12 mouse cellular contexts compared by ENCODE assay signal in the genomic region with DNA sequence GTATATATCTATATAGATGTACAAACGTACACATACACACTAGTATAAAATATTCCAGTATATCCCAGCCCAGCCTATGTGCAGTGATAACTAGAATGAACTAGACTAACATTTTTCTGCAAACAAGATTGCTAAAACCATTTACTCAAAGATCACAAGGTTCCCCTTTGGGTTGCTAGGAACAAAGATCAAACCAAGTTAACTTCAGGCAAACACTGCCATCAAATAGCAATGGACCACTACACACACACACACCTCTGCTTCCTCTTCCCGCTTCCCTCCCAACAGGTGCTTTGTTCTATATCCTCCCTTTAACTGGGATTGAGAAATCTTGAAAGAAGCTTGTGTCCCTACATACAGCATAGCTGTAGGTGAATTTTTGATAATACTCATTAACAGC. TPM values are rescaled to one million over a fixed set of nuclear protein-coding genes. Genes with fewer than 3 reads are reported as not detected.
DNase-seq lines count a peak whose midpoint lies in the region; ATAC-seq and TF ChIP-seq lines count a peak whose summit lies in the region.
"Had no signal": no experiment of that assay in that cellular context is flagged by ENCODE, and none has a peak within 500 bp of the region (broad histone marks: within the 10 kb centered on the region; RNA-seq: fewer than 3 reads in every experiment).

No protein-coding gene starts in this region.

- peaks cover 5% of the 10 kb centered on the region for H3K36me3 ChIP-seq in heart, embryonic 12.5 days
- H3K36me3 ChIP-seq in lung, postnatal 0 days (ENCODE audit: insufficient read depth, low read length) = no peaks in the 10 kb centered on the region
- H3K36me3 ChIP-seq in hindbrain, embryonic 15.5 days = no peaks in the 10 kb centered on the region
- H3K36me3 ChIP-seq in midbrain, embryonic 14.5 days (ENCODE audit: control insufficient read depth, insufficient read depth, low read length) = peaks cover 2% of the 10 kb centered on the region; the same call in 1 of the 2 replicates

- H3K27ac ChIP-seq in heart, embryonic 12.5 days (ENCODE audit: poor library complexity, severe bottlenecking) = no peak overlapping the region
- no peak overlapping the region for H3K27ac ChIP-seq in lung, postnatal 0 days (ENCODE audit: low read length)
- no peak overlapping the region for H3K27ac ChIP-seq in hindbrain, embryonic 15.5 days (replicated peaks)
- no peak overlapping the region for H3K27ac ChIP-seq in midbrain, embryonic 14.5 days (replicated peaks; ENCODE audit: low read depth, low read length)
- H3K27ac ChIP-seq in left cerebral cortex, adult 2 months = no peak overlapping the region

- H3K4me1 ChIP-seq in heart, embryonic 12.5 days (replicated peaks) = peaks cover 11% of the 10 kb centered on the region
- H3K4me1 ChIP-seq in lung, postnatal 0 days (ENCODE audit: insufficient read depth, low read depth, low read length) = peaks cover 5% of the 10 kb centered on the region
- peaks cover 34% of the 10 kb centered on the region for H3K4me1 ChIP-seq in hindbrain, embryonic 15.5 days (replicated peaks)
- H3K4me1 ChIP-seq in midbrain, embryonic 14.5 days (ENCODE audit: control insufficient read depth, insufficient read depth, low read length) = peaks cover 19% of the 10 kb centered on the region

- no peak for DNase-seq in heart, postnatal 10 days
- no peak for DNase-seq in lung, postnatal 0 days (ENCODE audit: low spot score)
- no peak for DNase-seq in lung, postnatal 14 days
- DNase-seq in midbrain, embryonic 14.5 days = no peak
- DNase-seq in urinary bladder, adult 18-20 months (ENCODE audit: low spot score in 2 of 2) = no peak
- no peak for DNase-seq in left cerebral cortex, adult 2 months (ENCODE audit: extremely low spot score in 1 of 2, low spot score in 2 of 2)
- DNase-seq: gastrocnemius, postnatal 14 days; kidney, postnatal 14 days; right cerebral cortex, postnatal 4 days had no signal

- H3K4me2 ChIP-seq in heart, embryonic 12.5 days = peak overlapping the region; percentile 40; the same call in 1 of the 2 replicates
- H3K4me2 ChIP-seq in lung, postnatal 0 days (replicated peaks; ENCODE audit: low read depth, low read length) = no peak overlapping the region
- H3K4me2 ChIP-seq in hindbrain, embryonic 15.5 days = peak overlapping the region; percentile 28; the same call in 1 of the 2 replicates
- peak overlapping the region; percentile 32 for H3K4me2 ChIP-seq in midbrain, embryonic 14.5 days (ENCODE audit: low read length)

- no peak for TF ChIP-seq CTCF in lung, postnatal 0 days (IDR thresholded peaks at IDR 0.05)
- no peak for TF ChIP-seq CTCF in left cerebral cortex, adult 2 months (IDR thresholded peaks at IDR 0.05)

- H3K9me3 ChIP-seq in heart, embryonic 12.5 days (replicated peaks) = no peaks in the 10 kb centered on the region
- no peaks in the 10 kb centered on the region for H3K9me3 ChIP-seq in lung, postnatal 0 days (ENCODE audit: low read length)
- H3K9me3 ChIP-seq in hindbrain, embryonic 15.5 days = no peaks in the 10 kb centered on the region
- no peaks in the 10 kb centered on the region for H3K9me3 ChIP-seq in midbrain, embryonic 14.5 days (ENCODE audit: control insufficient read depth, low read length)

- no peak overlapping the region for H3K4me3 ChIP-seq in heart, embryonic 12.5 days
- H3K4me3 ChIP-seq in lung, postnatal 0 days (ENCODE audit: low read depth, low read length) = no peak overlapping the region
- no peak overlapping the region for H3K4me3 ChIP-seq in hindbrain, embryonic 15.5 days
- H3K4me3 ChIP-seq in midbrain, embryonic 14.5 days (replicated peaks; ENCODE audit: low read depth, low read length) = 0 out of 2 replicates have a peak overlapping the region, but pooled peaks have one; percentile 8
- no peak overlapping the region for H3K4me3 ChIP-seq in left cerebral cortex, adult 2 months

- no peak for TF ChIP-seq EP300 in lung, postnatal 0 days (IDR thresholded peaks at IDR 0.05)

- no peaks in the 10 kb centered on the region for H3K27me3 ChIP-seq in heart, embryonic 12.5 days (replicated peaks)
- H3K27me3 ChIP-seq in lung, postnatal 0 days (replicated peaks; ENCODE audit: insufficient read depth, low read length) = no peaks in the 10 kb centered on the region
- no peaks in the 10 kb centered on the region for H3K27me3 ChIP-seq in hindbrain, embryonic 15.5 days
- H3K27me3 ChIP-seq in midbrain, embryonic 14.5 days (ENCODE audit: control insufficient read depth, insufficient read depth, low read length) = no peaks in the 10 kb centered on the region

- intact Hi-C loops in heart, postnatal 10 days (cut with DNase I) = loop anchor here (5.0 kb wide), 1 partner anchor 35 kb away; no protein-coding TSS in a partner anchor
- intact Hi-C loops in left cerebral cortex, adult 2 months (cut with DNase I) = no loop called here

- no peak overlapping the region for H3K9ac ChIP-seq in heart, embryonic 12.5 days
- H3K9ac ChIP-seq in lung, postnatal 0 days (replicated peaks; ENCODE audit: low read depth) = 0 out of 2 replicates have a peak overlapping the region, but pooled peaks have one; percentile 8
- H3K9ac ChIP-seq in hindbrain, embryonic 15.5 days = no peak overlapping the region
- no peak overlapping the region for H3K9ac ChIP-seq in midbrain, embryonic 14.5 days (replicated peaks; ENCODE audit: low read length)

- WGBS in heart, embryonic 12.5 days = 90% methylated on average over 2 of the region's 2 CpGs
- WGBS in lung, postnatal 0 days = 74% methylated on average over 2 of the region's 2 CpGs
- WGBS in hindbrain, embryonic 15.5 days = 93% methylated on average over 2 of the region's 2 CpGs
- 93% methylated on average over 2 of the region's 2 CpGs for WGBS in midbrain, embryonic 14.5 days

- ATAC-seq in heart, embryonic 12.5 days (ENCODE audit: insufficient number of reproducible peaks, low FRiP score) = no peak
- ATAC-seq in lung, postnatal 0 days = no peak
- ATAC-seq in hindbrain, embryonic 15.5 days (ENCODE audit: low FRiP score, low read depth) = no peak
- no peak for ATAC-seq in midbrain, embryonic 14.5 days (ENCODE audit: low FRiP score, low TSS enrichment)
- ATAC-seq: activated CD4-positive, CD25-positive, alpha-beta regulatory T cell, adult 4 months had no signal

RNA-seq across cellular contexts. Expression of a gene that starts 3.0 kb away (rescaled TPM):
- polyA plus RNA-seq in heart, embryonic 12.5 days (2016; fragmentation: Nextera tagmentation; extraction: Ambion mirVana) = 55.5 and 57.4 TPM in 2 replicates
- 10 to 100 TPM; 54.5 to 62.1 TPM for total RNA-seq in heart, postnatal 10 days (2021)
- 56.4 and 57.3 TPM in 2 replicates for polyA plus RNA-seq in lung, postnatal 0 days (2015; fragmentation: Nextera tagmentation; extraction: Ambion mirVana)
- polyA plus RNA-seq in hindbrain, embryonic 15.5 days (2015; fragmentation: Nextera tagmentation; extraction: Ambion mirVana) = 68.9 and 72.9 TPM in 2 replicates
- polyA plus RNA-seq in midbrain, embryonic 14.5 days (2014; fragmentation: Nextera tagmentation; extraction: Ambion mirVana) = 69.3 and 71.9 TPM in 2 replicates
- 10 to 100 TPM; 93.8 to 97.1 TPM for total RNA-seq in left cerebral cortex, adult 2 months (2021)

RNA-seq across cellular contexts. Expression of a gene that starts 12.4 kb away (rescaled TPM):
- polyA plus RNA-seq in heart, embryonic 12.5 days (2016; fragmentation: Nextera tagmentation; extraction: Ambion mirVana) = 7.9 and 8.3 TPM in 2 replicates
- 10 to 100 TPM; 10.5 to 10.9 TPM for total RNA-seq in heart, postnatal 10 days (2021)
- 2.6 and 3.3 TPM in 2 replicates for polyA plus RNA-seq in lung, postnatal 0 days (2015; fragmentation: Nextera tagmentation; extraction: Ambion mirVana)
- 6.8 and 7.7 TPM in 2 replicates for polyA plus RNA-seq in hindbrain, embryonic 15.5 days (2015; fragmentation: Nextera tagmentation; extraction: Ambion mirVana)
- 5.4 and 6.2 TPM in 2 replicates for polyA plus RNA-seq in midbrain, embryonic 14.5 days (2014; fragmentation: Nextera tagmentation; extraction: Ambion mirVana)
- 10 to 100 TPM; 14.5 to 20.5 TPM for total RNA-seq in left cerebral cortex, adult 2 months (2021)

RNA-seq across cellular contexts. Expression of a gene that starts 12.5 kb away (rescaled TPM):
- polyA plus RNA-seq in heart, embryonic 12.5 days (2016; fragmentation: Nextera tagmentation; extraction: Ambion mirVana) = 2.9 and 3.4 TPM in 2 replicates
- 1 to 10 TPM; 5.5 to 6.7 TPM for total RNA-seq in heart, postnatal 10 days (2021)
- polyA plus RNA-seq in lung, postnatal 0 days (2015; fragmentation: Nextera tagmentation; extraction: Ambion mirVana) = 1.1 and 1.5 TPM in 2 replicates
- polyA plus RNA-seq in hindbrain, embryonic 15.5 days (2015; fragmentation: Nextera tagmentation; extraction: Ambion mirVana) = 2.2 and 2.3 TPM in 2 replicates
- polyA plus RNA-seq in midbrain, embryonic 14.5 days (2014; fragmentation: Nextera tagmentation; extraction: Ambion mirVana) = 3.4 and 4.1 TPM in 2 replicates
- total RNA-seq in left cerebral cortex, adult 2 months (2021) = 1 to 10 TPM; 6.8 to 7.7 TPM

RNA-seq across cellular contexts. Expression of a gene that starts 38.8 kb away (rescaled TPM):
- 25.2 and 26.8 TPM in 2 replicates for polyA plus RNA-seq in heart, embryonic 12.5 days (2016; fragmentation: Nextera tagmentation; extraction: Ambion mirVana)
- 10 to 100 TPM; 89.9 to 97.0 TPM for total RNA-seq in heart, postnatal 10 days (2021)
- polyA plus RNA-seq in lung, postnatal 0 days (2015; fragmentation: Nextera tagmentation; extraction: Ambion mirVana) = 9.1 and 9.3 TPM in 2 replicates
- 8.6 and 10.5 TPM in 2 replicates for polyA plus RNA-seq in hindbrain, embryonic 15.5 days (2015; fragmentation: Nextera tagmentation; extraction: Ambion mirVana)
- 5.8 and 6.7 TPM in 2 replicates for polyA plus RNA-seq in midbrain, embryonic 14.5 days (2014; fragmentation: Nextera tagmentation; extraction: Ambion mirVana)
- 1 to 10 TPM; 7.2 to 7.8 TPM for total RNA-seq in left cerebral cortex, adult 2 months (2021)

RNA-seq across cellular contexts. Expression of a gene that starts 48.3 kb away (rescaled TPM):
- polyA plus RNA-seq in heart, embryonic 12.5 days (2016; fragmentation: Nextera tagmentation; extraction: Ambion mirVana) = 12.9 and 17.3 TPM in 2 replicates
- total RNA-seq in heart, postnatal 10 days (2021) = 10 to 100 TPM; 16.1 to 22.0 TPM
- 5.3 and 6.5 TPM in 2 replicates for polyA plus RNA-seq in lung, postnatal 0 days (2015; fragmentation: Nextera tagmentation; extraction: Ambion mirVana)
- polyA plus RNA-seq in hindbrain, embryonic 15.5 days (2015; fragmentation: Nextera tagmentation; extraction: Ambion mirVana) = 20.0 TPM in 2 replicates
- 8.5 and 11.9 TPM in 2 replicates for polyA plus RNA-seq in midbrain, embryonic 14.5 days (2014; fragmentation: Nextera tagmentation; extraction: Ambion mirVana)
- 10 to 100 TPM; 14.4 to 18.2 TPM for total RNA-seq in left cerebral cortex, adult 2 months (2021)
